8 mouse cellular contexts compared by ENCODE assay signal in the genomic region with DNA sequence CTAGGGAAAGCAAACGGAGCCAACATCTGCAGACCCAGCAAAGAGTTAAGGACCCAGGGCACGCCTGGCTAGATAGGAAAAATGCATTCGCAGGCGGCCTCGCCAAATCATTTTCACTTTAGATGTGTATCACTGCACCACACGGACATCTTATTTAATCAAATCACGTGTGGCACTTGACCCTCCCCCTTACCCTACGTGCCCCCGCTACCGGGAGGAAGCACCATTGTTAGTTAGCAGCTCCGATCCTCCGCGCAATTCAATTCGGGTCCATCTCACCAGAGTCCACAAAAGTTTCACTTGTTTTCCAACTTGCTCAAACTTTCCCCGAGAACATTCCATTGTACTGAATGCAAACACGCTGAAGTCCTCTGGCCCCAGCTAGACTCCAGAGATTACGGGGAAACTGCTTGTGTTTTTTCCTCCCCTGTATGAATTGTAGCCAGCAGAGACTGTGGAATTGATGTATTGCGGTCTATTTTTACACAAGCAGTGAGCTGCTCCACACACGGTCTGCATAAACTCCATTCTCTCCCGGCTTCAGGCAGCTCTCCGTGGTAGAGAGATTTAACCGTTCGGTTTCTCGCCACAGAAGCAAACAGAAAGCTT. TPM values are rescaled to one million over a fixed set of nuclear protein-coding genes. Genes with fewer than 3 reads are reported as not detected.
DNase-seq lines count a peak whose midpoint lies in the region; ATAC-seq and TF ChIP-seq lines count a peak whose summit lies in the region.

No protein-coding gene starts in this region.

- H3K9me3 ChIP-seq in hindbrain, postnatal 0 days (ENCODE audit: low read length) = no peaks in the 10 kb centered on the region

- peak overlapping the region; percentile 43 for H3K9ac ChIP-seq in hindbrain, postnatal 0 days (replicated peaks; ENCODE audit: low read length)

- 0 out of 2 replicates have a peak overlapping the region, but pooled peaks have one; percentile 14 for H3K27ac ChIP-seq in cortical plate, adult 2 months (ENCODE audit: insufficient read depth, low read length)
- H3K27ac ChIP-seq in hindbrain, postnatal 0 days = peak overlapping the region; percentile 77

- peak; percentile 85 for ATAC-seq in hindbrain, postnatal 0 days
- ATAC-seq in megakaryocyte, adult 5-6 weeks (ENCODE audit: poor library complexity, severe bottlenecking) = peak; percentile 70

- H3K4me2 ChIP-seq in hindbrain, postnatal 0 days (ENCODE audit: low read depth, low read length) = peak overlapping the region; percentile 66

- TF ChIP-seq POLR2A in cortical plate, adult 2 months (IDR thresholded peaks at IDR 0.05; ENCODE audit: extremely low read depth, insufficient read depth, low read length) = no peak

- no peaks in the 10 kb centered on the region for H3K27me3 ChIP-seq in hindbrain, postnatal 0 days (ENCODE audit: insufficient read depth, low read length)

- H3K4me3 ChIP-seq in cortical plate, adult 2 months (ENCODE audit: insufficient read depth, low read length) = peak overlapping the region; percentile 48
- H3K4me3 ChIP-seq in hindbrain, postnatal 0 days (ENCODE audit: low read length) = peak overlapping the region; percentile 50

- WGBS in hindbrain, postnatal 0 days = under 1% methylated on average over 24 of the region's 24 CpGs

- H3K4me1 ChIP-seq in cortical plate, adult 2 months (ENCODE audit: control insufficient read depth, insufficient read depth, low read length) = peaks cover 4% of the 10 kb centered on the region; the same call in 1 of the 2 replicates
- H3K4me1 ChIP-seq in hindbrain, postnatal 0 days (ENCODE audit: insufficient read depth, low read length) = peaks cover 7% of the 10 kb centered on the region; the same call in 1 of the 2 replicates

- DNase-seq in adrenal gland, adult 2 months = peak; percentile 80
- peak; percentile 64 for DNase-seq in gastrocnemius, postnatal 14 days
- DNase-seq in hindbrain, postnatal 0 days (ENCODE audit: low spot score) = peak; percentile 77
- DNase-seq in left cerebral cortex, postnatal 14 days (ENCODE audit: low spot score in 2 of 2) = peak; percentile 39 to 44
- DNase-seq in retina, postnatal 7 days (ENCODE audit: low read depth, low spot score) = peak; percentile 30
- peak; percentile 52 to 65 for DNase-seq in urinary bladder, postnatal 36 days (ENCODE audit: low spot score in 2 of 2)

- TF ChIP-seq CTCF in cortical plate, adult 2 months (IDR thresholded peaks at IDR 0.05; ENCODE audit: extremely low read depth, insufficient read depth, low read length) = no peak
- TF ChIP-seq CTCF in hindbrain, postnatal 0 days (IDR thresholded peaks at IDR 0.05; ENCODE audit: low read depth) = no peak

- H3K36me3 ChIP-seq in hindbrain, postnatal 0 days (ENCODE audit: insufficient read depth, low read length) = no peaks in the 10 kb centered on the region

- intact Hi-C loops in gastrocnemius, postnatal 14 days (cut with DNase I; ENCODE audit: low total_unique reads) = no loop called here
- intact Hi-C loops in left cerebral cortex, postnatal 14 days (cut with DNase I) = no loop called here

RNA-seq across cellular contexts. Expression of a gene that starts 14.9 kb away (rescaled TPM):
- 10 to 100 TPM; 12.1 to 28.2 TPM for total RNA-seq in adrenal gland, adult 2 months (2021)
- 0.43 and 0.56 TPM in 2 replicates for polyA plus RNA-seq in adrenal gland, adult 2 months (2012; rRNA removed)
- 19.6 and 22.0 TPM in 2 replicates for polyA plus RNA-seq in cortical plate, adult 2 months (2012; rRNA removed)
- 10 to 100 TPM; 22.3 to 44.2 TPM for total RNA-seq in gastrocnemius, postnatal 14 days (2021)
- total RNA-seq in hindbrain, postnatal 0 days (2014; rRNA removed) = 14.5 and 16.3 TPM in 2 replicates
- 20.3 and 22.6 TPM in 2 replicates for polyA plus RNA-seq in hindbrain, postnatal 0 days (2015; fragmentation: Nextera tagmentation; extraction: Ambion mirVana)
- 10 to 100 TPM; 45.7 to 48.2 TPM for total RNA-seq in left cerebral cortex, postnatal 14 days (2021)
- total RNA-seq in megakaryocyte, adult 5-6 weeks (2015) = 0.05 TPM in 1 of 2 replicates, not detected in the other
- total RNA-seq in megakaryocyte, adult 5-6 weeks (2017) = 0.16 TPM in 1 of 2 replicates, not detected in the other

Comparison
In these comparisons a context has a peak if more than half of its experiments do, and no peak if none do; other contexts are left out.
1. Peak in every context shown above with its lines: DNase-seq, ATAC-seq, H3K4me3 ChIP-seq and H3K27ac ChIP-seq.
2. DNase-seq: peak in every context shown above with its lines; median percentile 80 in adrenal gland, adult 2 months; 77 in hindbrain, postnatal 0 days; 64 in gastrocnemius, postnatal 14 days; 58 in urinary bladder, postnatal 36 days; 42 in left cerebral cortex, postnatal 14 days; 30 in retina, postnatal 7 days.
3. RNA of a gene that starts 14.9 kb away (total RNA-seq): 45.7 to 48.2 TPM in left cerebral cortex, postnatal 14 days, 22.3 to 44.2 TPM in gastrocnemius, postnatal 14 days, 12.1 to 28.2 TPM in adrenal gland, adult 2 months and 14.5 to 16.3 TPM in hindbrain, postnatal 0 days; 0.05 to 0.16 TPM in megakaryocyte, adult 5-6 weeks; every median in the first group is over 10 times any median in the second.